Mouse (Mus musculus) lung, postnatal 4 days (tissue): ENCODE results near the gene Gpatch1.

Experiments
- DNase-seq, 2 experiments: peaks; one replicate each; pipeline ENCODE4 v3.0.0; 2021

The Gpatch1 gene

GRCm38 (mm10) chr7:35234361-35235245 is 83.6 kb downstream of the Gpatch1 start:
- peak; percentile 97 to 98 for DNase-seq

GRCm38 (mm10) chr7:35233861-35234260 is 84.4 kb downstream of the Gpatch1 start:
- no peak for DNase-seq

- no peak for DNase-seq
These were observed 85.3 kb downstream of the Gpatch1 start for GRCm38 (mm10) chr7:35232796-35233455.

GRCm38 (mm10) chr7:35230333-35230732 is 87.9 kb downstream of the Gpatch1 start:
- DNase-seq, result no peak
